Mouse (Mus musculus) ZHBTc4 (cell line): ENCODE measurements at regions not wholly inside any gene's neighbourhood (a gene's known extent, or its start where the extent isn't known, plus 50 kb on each side); places are given as distances from the start of the nearest gene placed in this dataset.
A peak's percentile ranks its signal among the peaks of the same experiment; 100 is the strongest.

Experiments used
- DNase-seq: peaks from one replicate; pipeline ENCODE4 v3.0.0-alpha.2; 2011; ENCODE audit warnings: low read depth, low spot score

DNA sequence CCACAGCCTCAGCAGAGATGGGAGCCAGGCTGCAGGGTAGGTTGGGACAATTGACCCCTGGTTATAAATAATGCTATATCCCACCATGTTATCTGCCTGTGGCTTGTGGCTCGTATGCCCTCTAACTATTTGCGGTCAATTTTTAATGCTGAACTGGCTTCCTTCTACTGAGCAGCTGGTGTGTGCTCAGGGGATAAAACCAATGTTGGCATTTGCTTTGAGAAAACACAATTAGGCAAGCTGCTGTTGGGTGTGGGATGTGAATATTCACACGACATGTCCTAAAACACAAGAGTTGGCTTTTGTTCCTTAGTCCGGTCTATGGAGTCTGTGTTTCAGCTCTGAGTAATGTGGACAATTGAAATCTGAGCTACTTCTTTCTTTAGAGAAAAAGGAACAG lies 123.6 kb upstream of the Npvf start:
- no peak for DNase-seq

DNA sequence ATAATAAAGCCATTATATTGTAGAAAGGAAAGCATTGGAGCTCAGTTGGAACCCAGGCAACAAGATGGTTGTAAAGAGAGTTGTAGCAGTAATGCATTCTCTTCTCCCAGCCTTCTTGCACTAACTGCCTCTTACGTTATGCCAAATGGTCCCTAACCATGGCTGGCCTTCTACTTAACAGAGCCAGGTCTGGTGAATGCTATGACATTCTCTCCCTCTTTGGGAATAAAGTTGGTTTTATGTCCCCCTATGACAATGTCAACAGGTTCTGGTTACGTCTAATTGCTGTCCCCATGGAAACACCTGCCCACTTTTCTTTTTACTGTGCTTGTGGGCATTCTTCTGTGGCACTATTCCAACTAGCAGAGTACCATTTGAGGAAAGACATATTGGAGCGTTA lies 126.4 kb upstream of the Npvf start:
- DNase-seq: no peak

DNA sequence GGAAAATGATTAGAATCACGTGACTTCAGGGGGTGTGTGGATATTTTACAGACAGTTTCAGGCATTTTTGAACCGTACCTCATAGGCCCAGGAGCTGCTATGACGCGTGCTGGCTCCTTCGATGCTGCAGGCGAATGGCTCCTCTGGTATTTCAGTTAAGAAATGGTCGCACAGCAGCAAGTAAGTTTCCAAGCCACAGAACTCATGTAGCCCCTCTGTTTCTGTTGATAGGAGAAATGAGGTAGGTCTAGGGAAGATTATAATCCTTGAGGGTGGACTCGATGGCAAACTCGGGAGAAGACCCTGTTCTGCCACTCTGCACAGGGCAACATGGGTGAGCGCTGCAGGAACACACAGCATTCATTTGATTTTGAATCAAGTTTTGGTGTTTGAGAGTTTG lies 127.0 kb upstream of the Npvf start:
- DNase-seq: no peak

DNA sequence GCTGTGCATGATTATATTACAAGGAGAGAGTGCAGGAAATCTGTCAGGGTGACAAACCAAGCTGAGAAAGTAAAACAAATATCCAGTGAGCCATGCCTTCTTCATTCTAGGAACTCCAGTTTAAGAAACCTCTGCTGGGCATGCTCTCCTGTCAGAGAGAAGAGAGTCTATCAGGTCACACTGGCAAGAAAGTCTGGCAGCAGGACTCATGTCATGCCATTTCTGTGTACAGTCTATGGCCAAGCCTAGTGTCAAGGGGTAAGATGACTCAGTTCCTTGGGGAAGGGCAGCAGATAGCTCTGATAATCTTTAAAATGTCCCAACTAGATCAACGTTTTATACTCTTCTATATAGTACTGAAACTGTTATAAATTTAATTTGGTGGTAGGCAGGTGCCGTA lies 128.0 kb upstream of the Npvf start:
- DNase-seq: no peak

DNA sequence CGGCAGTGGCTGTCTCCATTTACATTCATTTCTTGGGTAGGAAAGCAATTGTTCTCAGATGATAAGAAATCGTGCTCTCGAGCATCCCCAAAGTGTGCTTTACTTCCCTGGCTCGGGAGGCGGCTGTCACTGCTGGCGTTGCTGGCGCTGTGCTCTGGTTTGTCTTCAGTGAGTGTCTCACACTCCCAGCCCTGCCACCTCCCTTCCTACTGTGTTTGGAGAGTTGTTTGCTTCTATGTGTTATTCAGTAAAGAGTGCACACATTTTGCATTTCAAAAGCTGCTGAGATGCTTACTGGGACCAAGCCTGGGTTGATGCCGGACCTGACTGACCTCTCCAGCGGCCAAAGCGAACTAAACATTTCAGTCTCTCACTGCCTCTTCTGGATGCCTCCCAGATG lies 129.3 kb upstream of the Npvf start:
- DNase-seq: peak; percentile 17

DNA sequence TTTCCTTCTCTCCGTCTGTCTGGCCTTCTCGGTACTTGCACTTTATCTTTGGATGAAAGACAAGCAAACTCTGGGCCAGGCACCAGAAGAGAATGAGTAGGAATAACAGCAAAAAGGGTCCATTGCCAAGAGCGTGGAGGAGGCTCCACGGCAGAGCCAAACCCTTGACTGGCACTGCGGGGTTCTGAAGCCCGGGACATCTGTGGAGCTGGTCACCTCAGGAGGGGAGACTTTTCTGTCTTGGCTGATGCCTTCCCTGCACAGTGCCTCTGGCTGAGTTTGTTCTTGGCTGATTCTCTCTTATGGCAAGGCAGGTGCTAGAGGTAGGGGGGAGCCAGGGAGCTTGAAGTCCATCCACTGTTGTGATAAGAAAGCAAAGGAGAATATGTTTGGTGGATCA lies 130.1 kb upstream of the Npvf start:
- DNase-seq: no peak

DNA sequence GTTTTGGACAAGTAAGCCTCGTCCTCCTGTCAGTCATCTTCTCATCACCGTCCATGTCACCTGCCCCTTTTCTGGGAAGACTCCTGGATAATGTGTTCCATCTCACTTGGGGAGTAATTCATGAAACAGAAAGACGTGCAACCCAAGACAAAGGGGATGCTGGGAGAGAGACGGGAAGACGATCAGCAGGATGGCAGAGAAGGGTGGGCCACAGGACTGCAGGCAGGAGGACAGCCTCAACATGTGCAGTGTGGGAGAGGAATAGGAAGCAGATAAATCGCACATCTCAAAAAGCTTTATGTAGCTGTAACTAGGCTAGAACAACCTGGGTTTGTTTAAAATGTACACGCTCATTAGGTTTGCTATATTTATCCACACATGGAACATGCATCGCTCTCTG lies 133.4 kb upstream of the Npvf start:
- DNase-seq: no peak

DNA sequence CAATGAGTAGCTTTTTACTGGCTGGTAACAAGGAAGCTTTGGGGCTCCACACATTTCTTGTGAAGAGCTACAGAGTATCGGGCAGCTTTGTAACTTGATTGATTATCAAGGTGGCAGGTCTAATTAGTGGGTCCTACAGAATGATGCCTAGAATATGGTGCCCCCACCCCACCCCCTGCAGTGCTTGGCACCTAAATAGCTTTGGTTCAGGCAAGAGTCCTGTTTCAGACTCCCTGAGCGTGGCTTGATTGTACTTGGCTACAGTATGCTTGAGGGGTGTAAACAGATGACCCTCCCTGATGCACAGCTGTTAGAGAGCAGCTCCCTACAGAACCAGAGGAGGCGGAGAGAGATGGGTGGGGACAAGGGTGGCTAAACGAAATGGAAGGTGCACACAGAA lies 145.7 kb upstream of the Npvf start:
- no peak for DNase-seq

DNA sequence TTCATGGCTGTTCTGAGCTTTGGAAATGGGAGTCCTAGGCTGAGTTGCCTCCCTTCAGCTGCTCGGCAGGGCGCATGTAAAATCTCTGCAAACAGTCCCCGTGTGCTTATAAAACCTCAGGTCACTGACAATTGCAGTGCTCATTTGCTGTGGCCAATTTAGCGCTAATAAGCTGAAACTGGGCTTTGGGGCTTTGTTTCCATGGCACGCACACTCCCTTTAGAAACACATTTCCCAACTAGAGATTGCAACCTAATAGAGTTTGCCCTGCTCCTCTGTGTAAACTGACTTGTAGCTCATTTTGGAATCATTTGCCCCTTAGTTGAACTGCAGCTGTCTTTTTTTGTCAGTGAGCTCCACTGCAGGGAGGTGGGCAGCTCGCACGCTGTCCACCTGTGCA lies 148.7 kb upstream of the Npvf start:
- DNase-seq: no peak

DNA sequence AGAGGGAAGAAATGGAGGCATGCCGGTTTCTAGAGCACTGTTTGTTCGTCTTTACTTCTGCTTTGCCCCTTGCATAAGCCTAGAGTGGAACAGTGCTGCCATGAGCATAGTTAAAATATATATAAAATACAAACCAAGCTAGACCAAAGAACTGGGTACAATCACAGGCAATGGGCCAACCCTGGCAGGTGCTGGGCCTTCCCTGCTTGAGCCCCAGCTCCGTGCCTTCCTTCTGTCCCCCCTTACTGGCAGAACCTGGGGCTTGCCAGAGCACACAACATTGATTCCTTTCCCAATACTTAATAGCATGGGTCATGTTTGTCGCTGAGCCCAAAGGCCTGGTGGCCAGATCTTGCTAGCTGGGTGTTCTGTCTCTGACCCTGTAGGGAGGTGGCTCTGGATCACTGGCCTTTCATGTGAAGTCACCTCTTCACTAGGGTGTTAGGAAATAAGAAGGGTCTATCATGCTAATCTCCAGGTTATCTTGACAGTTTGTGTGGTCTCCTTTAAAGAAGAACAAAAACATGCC lies 150.3 kb upstream of the Npvf start:
- no peak for DNase-seq

DNA sequence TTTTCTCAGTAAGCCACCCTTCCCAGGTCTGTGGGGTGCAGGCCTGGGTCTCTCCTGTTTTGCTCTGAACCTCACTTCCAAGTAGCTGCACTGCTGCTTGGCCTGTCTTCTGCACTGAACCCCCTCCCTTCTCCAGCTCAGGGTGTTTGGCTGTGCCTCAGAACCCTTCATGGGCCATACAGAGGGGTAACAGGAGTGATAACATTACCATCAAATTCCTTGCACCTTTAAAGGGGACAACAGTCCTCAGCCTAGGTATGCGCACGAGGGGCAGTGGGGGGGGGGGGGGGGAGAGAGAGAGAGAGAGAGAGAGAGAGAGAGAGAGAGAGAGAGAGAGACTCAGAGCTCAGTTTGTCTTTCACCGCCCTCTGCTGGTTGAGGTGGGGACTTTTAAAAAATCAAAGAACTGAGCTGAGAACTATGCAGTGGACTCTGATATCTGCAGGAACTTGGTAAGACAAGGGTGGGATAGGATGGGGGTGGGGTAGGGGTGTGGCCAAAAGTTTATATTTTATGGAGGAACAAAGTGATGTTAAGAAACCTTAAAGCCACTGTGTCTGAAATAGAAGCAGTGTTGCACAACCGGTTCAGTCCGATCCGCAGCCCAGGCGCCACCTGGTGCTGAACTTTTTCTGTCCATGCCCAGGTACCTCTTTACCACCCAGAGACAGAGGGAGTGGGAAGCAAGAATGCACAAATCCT lies 152.3 kb upstream of the Npvf start:
- peak; percentile 38 for DNase-seq

DNA sequence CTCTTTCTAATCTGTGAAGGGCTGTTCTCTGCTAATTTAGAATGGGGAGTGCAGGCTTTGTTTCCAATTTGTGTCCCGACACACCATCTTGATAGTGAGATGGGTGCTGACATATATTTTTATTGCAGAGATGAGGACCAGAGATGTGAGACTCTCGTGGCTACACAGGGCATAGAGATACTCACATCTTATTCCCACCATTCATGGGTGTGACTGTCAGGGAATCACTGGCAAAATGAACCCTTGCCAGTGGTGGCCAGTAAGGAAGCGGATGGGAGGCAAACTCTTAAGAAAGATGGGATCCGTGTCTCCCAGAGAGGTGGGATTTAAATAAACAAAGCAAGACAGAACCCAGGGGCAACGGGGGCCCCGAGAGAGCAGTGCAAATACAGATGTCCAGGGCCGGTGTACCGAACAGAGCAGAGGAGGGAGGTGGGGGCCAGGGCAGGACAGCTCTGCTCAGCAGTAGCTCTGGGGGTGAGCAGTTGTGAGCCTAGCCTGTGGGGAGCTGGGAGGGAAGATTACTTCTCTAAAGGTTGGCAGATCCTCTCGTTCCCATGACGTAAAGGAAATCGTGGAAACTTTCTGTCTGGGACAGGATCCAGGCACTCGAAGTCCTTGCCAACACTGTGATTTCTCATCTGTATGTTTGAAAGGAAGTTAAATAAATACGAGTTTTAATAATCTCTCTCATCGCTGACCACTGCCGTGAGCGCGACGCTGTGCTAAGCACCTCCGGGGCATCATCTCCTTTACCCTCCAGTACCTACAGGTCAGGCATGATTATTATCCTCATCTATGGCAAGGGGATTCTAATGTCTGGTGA lies 153.2 kb upstream of the Npvf start:
- no peak for DNase-seq

DNA sequence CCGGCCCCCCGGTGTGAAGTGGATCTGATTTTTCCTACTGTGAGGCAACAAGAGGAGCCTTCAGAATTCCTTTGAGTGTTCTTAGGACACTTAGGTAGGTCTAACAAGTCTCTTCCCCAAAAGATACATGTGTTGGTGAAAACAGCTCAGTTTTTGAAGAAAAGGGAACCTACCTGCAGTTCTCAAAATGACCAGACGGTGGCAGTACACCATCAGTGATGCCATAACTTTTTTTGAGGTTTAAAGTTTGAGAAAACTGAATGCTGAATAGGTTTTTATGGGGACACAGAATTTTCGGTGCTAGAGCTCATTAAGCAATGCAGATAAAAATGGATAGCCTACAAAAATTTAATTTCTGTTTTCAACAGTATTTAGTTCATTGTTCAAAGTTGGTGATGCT lies 153.9 kb upstream of the Npvf start:
- DNase-seq: peak; percentile 62

DNA sequence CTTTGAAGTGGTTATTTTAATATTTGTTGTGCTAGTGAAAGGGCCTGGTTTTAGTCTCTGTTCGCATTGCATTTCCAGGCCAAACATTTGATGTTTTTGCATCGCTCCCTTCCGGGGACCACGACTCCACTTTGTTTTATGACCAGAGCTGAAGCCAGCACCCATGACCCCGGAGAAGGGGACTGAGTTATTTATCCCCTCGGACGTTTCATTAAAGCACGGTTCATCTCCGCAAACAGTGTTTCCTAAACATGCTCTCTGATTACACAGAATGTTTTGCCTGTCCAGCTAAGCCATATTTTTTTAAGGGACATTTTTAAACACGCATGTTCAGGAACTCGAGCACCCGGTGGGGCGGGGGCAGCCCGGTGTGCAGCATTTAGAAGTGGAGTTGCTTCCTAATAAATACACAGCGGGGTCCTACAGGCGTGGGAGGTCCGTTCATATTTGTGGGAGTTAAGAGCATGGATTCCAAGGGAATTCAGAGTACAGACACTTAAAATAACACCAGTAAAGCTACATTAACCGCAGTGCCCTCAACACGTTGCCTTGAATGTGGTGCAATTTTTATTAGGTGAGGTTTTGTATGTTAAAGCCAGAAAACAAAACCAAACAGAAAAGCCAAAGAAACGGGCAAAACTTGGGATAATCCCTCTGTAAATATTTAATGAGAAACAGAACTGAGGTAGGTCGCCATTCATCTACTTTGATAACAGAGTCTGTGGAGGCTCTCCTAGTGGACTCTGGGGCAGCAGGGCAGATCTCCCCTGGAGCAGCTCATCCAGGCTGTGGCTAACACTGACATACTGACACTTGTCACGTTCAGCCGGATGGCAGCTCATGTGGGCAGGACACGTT lies 154.8 kb upstream of the Npvf start:
- no peak for DNase-seq

DNA sequence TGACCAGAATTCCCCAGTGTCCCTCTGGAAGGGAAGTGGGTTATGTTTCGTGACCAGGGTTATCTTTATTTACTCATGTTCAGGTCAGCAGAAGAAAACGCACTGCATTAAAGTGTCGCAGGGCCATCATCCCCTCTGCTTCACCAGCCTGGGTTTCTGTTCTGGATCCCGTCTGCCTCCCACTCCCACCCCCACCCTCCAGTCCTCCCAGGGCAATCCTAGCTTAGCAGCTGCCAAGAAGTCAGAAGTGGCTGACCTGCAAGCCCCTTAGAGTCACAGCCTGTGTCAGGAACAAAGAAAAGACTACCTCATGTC lies 155.4 kb upstream of the Npvf start:
- no peak for DNase-seq

DNA sequence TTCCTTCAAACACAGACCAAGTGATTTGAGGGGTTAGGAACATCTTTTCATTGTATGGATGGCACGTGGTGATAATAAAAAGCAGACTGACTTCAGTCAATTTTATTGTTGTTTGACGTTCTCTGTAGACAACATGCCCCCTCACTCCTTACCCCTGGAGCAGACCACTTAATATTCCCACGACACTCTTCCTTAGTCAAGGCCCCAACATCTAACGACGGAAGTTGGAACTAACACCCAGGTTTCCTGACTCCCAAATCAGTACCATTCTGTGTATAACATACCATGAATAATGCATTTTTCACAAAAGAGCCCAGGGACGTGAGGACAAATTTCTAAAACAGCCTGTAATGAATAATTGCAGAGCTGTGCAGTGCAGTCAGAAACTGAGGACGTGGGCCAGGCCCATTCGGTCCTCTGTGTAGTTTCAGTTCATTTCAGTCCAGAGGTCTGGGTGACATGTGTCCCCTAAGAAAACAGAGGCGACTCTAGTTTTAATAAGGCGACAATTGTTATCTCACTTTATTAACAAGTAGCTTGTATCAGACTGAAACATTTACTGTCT lies 160.8 kb upstream of the Npvf start:
- DNase-seq: no peak

DNA sequence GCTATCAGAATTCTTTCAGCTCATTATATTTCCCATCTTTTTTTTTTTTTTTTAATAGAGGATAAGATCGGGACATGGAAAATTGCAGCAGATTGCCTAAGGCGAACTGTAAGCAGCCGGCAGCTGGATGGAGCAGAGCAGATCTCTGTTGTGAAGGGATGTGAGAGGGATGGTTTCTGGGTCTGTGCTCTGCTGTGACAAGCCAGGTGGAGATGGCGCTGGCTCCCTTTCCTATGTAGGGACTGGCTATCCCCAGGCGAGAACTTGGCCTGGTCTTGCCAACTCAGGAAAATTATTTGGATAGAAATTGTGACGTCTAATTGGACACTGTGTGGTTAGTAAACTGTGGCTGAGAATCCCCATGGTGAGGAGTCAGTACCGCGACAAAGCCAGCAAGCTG lies 161.3 kb upstream of the Npvf start:
- no peak for DNase-seq

DNA sequence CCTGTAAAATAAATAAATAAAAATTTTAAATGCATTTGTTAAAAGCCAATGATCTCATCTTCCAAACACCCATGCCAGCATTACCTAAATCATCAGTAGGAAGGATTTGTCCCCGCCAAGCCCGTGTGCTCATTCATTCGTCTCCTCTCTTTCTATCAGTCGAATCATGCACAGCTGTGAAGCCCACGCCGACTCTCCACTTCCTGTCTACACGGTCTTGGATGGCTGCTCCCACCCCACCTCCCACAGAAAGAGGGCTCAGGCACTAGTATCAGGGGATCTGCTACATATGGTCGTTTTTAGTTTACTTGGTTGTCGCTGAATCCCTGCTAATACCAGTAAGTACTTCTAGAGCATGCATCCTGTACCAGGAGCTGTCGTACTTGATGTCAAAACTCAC lies 163.2 kb upstream of the Npvf start:
- no peak for DNase-seq

DNA sequence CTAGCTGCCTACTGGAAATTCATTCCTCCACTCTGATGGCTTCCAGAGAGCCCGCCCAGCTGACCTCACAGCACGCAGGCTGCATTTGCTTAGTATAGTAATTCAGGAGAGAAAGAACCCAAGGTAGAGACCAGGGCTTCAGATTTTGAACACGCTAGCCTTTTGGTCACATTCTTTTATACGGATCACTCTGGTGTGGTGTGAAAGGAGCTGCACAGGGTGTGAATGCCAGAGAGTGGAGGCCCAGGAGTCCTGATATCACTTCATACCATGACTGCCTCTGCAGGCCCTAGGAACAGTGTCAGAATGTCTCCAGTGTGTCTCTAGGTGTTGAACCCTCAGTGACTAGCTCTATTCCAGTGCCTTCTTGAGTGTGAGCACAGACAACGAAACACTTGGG lies 164.2 kb upstream of the Npvf start:
- DNase-seq: no peak

DNA sequence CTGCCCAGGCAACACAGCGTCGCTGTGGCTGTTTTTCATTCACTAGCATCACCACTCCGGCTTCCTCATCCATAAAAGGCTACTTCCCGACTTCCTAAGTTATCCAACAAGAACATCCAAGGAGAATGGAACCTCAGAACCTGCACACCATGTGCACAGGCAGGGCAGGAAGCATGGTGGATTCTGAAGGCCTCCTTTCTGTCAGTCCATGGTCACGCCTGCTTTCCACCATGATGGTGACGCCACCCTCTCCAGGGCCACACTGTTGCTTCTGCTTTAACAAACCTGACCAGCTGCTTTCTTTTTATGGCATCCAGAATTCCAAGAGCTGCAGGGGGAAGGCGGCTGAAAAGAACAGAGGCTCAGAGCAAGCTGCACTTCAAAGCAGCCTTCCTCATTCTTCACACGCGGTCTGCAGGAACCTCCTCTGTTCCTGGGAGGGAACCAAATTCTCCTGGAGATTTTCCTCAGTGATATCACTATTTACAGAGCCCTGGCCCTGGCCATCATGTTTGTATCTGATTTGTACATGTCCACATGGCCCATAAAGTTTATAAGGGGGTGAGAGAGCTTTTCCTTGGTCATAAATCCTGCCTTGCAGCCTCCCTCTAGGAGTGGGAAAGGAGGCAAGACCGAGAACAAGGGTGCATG lies 164.8 kb upstream of the Npvf start:
- DNase-seq: no peak

DNA sequence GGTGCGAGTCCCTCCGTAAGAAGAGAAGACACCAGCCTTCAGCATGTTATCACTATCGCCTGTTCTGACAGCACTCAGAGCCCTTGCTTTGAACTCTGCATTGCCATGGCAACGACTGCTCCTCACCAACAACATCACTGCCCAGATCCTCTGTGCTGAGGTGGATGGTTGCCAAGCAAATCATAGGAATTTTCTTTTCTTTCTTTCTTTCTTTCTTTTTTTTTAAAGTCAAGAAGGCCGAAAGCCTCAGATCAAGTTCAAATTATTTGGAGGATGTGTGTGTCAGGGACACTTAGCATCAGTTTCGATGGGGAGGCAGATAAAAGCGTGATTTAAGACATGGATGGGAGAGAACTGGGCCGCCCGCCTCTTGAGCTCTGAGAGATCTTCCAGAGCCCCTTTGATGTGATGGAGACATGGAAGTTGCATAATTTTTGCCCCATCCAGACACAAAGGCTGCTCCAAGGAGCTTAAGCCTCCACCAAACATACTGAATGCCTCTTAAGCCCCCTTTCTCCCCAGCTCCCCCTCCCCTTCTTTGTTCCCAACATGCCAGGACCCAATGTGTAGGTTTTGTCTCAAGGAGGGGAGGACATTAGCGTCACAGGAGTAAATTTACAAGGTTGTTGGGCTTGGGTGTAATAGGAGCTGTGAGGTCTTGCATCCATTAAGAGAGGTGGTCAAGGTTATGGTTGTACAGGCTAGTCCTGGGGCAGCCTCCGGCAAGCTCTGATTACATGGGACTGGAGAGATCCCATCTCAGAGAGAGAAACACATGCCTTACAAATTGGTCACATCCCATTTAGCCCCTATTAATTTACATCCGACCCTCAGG lies 167.4 kb upstream of the Npvf start:
- peak; percentile 31 for DNase-seq
